Mouse (Mus musculus): Measurements from ENCODE around the gene Eif3j1.

DNA sequence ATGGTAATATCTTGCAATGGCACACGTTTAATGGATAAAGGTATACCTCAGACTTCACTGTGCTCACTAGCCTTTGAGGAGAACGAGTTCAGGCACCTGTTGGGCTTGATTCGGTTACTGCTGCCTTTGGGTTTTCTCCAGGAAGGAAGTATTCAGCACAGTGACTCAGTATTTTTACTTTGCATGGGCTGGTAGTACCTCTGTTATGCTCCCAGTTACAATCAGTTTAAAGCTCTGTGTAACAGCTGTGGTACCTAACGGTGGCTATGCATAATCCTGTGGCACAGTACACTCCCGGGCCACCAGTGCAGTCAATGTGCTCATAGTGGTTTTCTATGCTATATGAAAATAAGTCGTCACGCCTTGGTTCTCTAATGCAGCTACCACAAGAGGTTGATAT is 16.9 kb upstream of the Eif3j1 start:
- TF ChIP-seq CTCF (IDR thresholded peaks at IDR 0.05) = no peak
- TF ChIP-seq EP300 (IDR thresholded peaks at IDR 0.05) = no peak

Data from lung, postnatal 0 days (tissue).